Mouse (Mus musculus): ENCODE measurements around the gene Clrn2.

DNA sequence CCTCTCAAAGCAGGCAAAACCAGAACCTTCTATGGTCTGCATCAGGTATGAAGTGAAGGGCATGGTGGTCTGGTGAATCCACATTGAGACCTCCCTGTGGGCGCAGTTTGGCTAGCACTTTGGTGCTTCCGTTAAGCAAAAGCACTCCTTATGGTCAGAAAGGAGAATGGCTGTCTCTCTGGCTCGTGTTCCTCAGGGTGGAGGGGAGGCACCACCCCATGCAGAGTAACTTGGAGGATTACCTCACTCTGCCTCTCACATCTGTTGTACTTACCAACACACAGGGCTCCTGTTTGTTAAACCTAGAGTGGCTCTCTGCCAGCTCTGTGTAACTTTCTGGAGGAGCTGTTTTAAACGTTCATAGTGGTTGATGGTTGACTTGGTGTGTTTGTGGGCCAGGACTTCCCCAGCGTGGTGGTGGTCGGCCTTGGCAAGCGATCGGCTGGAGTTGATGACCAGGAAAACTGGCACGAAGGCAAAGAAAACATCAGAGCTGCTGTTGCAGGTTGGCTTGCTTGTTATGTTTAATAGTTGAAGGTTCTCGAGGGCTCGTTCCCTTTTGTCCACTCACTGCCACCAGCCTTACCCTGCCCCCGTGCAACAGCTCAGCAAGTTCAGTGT, 43.5 kb downstream of the Clrn2 start:
- no peak for TF ChIP-seq POLR2A (IDR thresholded peaks at IDR 0.05; ENCODE audit: insufficient read length, low read depth)
- no peak for TF ChIP-seq E2F4 (IDR thresholded peaks at IDR 0.05; ENCODE audit: insufficient read depth)
- no peak for TF ChIP-seq MYOD1 (IDR thresholded peaks at IDR 0.05; ENCODE audit: control insufficient read depth in 1 of 3, insufficient read length in 2 of 3, low read depth in 2 of 3)
- TF ChIP-seq USF1 (IDR thresholded peaks at IDR 0.05; ENCODE audit: low read depth): no peak

Data from myocyte (in vitro differentiated cells).